Mouse (Mus musculus) spleen, postnatal 10 days (tissue): Measurements from ENCODE around the gene Necab3.

Experiments used
- DNase-seq, 2 experiments: peaks; one replicate each; pipeline ENCODE4 v3.0.0; 2021 to 2022; ENCODE audit warnings: low spot score in 2 of 2

Gene Necab3

DNA sequence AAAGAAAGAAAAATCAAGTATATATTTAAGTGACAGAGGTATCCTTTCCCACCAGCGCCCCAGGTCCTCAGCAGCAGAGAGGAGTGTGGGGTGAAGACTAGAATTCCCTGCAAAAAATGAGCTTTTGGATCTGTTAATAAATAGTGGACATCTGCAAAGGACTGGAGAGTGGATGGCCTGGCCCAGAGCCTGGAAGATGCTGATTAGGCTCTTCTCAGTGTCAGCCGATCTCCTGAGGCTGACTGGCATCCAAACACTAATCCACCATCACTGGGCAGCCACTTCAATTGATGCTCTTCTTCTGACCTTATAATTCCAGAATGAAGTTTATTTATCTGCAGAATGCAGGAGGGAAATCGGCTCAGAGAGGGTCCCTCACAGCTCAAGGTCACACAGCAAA lies 14.3 kb upstream of the Necab3 start:
- DNase-seq = no peak

DNA sequence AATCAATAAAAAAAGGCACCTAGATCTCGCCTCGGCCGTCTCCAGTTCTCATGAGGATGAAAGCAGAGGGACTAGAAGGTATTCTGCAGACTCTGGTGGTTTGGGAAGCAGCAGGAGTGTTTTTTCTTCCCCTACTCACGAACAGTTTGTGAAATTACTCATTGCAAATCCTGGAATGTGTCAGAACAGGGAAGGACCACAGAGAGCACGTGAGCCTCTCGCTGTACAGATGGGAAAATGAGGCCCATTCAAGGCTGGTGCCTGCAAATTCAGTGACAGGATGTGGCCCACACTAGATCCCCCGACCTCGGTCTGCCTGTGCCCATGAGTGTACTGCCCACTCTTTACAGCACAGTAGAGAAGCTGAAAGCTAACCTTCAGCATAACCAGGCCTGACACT lies 13.3 kb upstream of the Necab3 start:
- no peak for DNase-seq

DNA sequence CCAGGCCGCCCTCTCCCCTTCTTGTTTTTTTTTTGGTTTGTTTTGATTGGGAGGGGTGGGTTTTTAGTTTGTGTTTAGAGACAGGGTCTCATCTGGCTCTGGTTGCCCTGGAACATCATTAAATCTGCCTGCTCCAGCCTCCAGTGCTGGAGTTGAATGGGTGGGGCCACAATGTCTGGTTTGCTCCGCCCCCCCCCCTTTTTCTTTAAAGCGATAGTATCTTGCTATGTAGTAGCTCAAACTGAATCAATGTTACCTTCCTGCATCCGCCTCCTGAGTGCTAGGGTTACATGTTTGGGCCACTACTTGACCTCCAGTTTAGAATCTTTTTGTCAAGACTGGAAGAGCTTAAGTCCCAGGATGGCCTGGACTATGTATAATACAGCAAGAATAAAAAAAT lies 12.6 kb upstream of the Necab3 start:
- DNase-seq = no peak

DNA sequence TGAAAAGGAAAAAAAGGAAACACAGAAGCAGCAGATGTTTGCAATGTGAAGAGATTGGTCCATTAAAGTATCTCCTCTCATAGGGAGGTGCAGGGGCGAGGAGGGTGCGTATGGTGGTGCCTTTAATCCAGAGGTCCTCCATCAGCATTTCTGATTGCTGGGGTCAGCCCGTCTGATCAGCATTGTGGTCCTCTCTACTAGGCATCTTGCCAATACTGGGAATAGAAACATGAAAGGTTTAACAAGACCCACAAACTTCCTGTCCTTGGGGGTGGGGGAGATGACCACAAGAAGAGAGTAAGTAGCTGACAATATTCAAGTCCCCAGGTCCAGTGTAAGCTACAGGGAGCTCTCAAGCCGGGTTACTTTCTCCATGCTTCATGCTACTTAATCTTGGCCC lies 12.0 kb upstream of the Necab3 start:
- no peak for DNase-seq

DNA sequence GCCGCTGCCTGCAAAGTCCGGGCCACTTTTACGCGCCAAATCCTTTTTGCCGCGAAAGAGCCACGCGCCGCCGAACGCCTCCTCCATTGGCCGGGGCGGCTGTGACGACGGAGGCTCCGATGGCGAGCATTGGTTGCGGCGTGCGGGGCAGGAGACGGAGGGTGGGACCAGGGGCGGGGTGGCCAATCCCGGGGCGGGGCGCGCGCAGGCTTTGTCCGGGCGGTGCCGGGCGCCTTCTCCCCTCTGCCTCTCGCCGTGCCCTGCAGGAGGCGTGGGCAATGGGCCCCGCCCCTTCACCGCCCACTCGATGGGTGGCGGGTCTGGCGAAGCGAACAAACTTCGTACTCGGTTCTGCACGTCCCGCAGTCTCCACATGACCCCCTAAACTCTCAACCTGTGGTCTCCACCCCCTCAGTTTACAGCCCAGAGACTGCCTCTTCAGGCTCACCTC lies 11.2 kb upstream of the Necab3 start, which contains the start of gene E2f1:
E2f1 (minus strand) TSS at position 57 of the 451 bp plus-strand sequence.
- DNase-seq = peak; percentile 89 to 97

DNA sequence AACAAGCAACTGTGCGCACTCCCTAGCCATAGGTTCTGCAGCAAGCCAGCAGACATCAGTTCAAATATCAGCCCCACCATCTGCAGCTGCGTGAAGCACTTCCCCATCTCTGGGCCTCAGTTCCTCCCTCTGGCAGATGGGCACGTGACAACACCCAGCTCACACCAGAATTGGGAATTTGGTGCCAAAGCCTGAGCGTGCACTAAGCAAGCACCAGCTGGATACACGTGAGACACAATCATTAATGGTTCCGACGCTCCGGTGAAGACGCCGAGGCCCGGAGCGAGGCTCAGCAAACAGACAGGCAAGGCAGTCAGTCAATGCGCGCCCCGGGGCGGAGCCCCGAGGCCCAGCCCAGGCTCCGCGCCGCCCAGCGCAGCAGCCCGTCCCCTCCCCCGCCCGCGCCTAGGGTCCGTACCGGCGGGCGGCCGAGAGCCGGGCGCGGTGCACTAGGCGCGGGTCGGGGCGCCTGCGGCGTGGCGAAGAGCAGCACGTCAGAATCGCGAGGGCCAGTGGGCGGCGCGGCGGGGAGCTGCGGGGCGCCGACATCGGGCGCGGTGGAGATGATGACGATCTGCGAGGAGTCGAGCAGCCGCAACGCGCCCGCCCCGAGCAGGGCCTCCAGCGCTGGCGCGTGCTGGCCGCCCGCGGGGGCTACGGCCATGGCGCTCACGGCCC lies 10.5 kb upstream of the Necab3 start:
- DNase-seq = peak; percentile 81 to 83

DNA sequence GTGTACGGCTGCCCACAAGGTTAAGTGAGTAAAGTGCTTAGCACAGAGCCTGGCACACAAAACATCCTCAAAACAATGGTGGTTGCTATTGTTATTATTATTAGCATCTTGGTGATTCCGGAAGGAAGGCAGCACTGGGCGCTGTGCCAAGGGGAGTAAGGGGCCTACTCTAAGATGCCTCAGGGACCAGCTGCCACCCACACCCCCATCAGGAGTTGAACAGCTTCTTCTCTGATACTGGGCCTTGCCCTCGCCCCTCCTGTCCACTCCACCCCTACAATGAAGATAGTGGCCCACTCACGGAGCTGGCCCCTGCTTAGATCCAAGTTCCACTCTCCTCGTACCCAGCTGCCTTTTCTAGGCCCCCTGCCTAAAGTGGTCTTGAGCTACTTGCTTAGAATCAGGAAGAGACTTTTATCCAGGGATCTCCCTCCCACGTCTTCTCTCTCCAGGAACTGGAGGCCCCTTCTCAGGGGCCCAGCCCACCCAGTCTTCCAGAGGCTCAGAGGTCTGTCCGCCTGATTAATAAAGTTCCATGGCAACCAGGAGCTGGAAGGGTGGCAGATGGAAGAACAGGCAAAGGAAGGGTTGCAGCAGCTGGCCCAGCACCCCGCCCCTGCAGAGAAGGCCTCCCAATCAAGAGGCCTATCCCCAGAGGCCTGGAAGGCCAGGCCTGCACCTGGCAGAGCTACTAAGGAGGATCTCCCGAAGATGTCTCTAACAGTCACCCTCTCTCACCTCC lies 9.8 kb upstream of the Necab3 start:
- DNase-seq = peak in 1 of 2 experiments; percentile 47

DNA sequence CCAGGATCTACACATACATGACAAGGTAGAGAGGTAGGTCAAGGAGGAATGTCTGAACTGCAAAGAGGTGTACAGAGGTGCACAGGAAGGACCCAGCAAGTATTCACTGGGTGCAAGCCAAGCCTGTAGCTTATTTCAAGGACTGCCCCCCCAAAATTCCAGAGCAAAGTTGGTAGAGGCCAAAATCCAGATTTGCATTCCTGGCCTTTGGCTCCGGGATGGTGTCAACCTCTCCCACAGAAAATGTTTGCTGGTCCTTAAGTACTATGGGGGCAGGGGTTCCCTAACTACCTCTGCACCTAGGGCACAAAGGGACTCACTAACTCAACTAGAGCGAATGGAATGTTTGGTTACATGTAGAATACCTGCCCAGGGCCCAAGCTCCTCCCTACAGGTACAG lies 9.1 kb upstream of the Necab3 start:
- DNase-seq = no peak

DNA sequence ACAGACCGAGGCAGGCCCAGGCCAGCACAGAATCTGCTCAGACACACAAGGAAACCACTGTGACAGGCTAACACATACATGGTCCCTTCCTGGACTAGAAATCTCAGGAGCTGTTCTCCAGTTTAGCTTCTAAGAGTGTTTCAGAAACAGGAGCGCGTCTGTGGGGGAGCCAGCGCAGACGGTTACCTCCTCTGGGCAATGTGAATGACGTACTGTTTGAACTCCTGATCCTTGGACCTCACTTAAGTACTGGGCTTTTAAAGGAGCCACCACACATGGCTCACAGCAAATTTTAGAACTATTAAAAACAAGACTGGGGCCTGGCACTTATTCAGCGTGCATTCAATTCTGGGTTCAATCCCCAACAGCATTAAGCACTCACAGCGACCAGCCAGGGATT lies 8.0 kb upstream of the Necab3 start:
- no peak for DNase-seq

DNA sequence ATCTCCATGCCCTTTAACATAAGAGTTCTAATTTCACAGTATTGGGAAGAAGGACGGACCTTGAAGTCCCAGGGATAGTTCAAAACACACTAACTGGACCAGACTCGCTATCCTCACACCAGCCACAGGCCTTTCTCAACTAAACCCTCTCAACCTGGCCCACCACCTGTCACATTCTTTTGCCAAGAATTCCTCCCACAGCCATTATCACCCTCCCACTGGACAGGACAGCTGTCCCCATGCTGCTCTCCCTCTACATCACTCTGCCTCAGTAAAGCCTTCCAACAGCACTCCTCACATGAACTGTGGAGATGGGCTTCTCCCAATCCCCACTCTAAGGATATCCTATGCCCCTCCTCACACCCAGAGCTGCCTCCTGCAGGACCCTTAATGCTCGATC lies 6.9 kb upstream of the Necab3 start:
- no peak for DNase-seq

DNA sequence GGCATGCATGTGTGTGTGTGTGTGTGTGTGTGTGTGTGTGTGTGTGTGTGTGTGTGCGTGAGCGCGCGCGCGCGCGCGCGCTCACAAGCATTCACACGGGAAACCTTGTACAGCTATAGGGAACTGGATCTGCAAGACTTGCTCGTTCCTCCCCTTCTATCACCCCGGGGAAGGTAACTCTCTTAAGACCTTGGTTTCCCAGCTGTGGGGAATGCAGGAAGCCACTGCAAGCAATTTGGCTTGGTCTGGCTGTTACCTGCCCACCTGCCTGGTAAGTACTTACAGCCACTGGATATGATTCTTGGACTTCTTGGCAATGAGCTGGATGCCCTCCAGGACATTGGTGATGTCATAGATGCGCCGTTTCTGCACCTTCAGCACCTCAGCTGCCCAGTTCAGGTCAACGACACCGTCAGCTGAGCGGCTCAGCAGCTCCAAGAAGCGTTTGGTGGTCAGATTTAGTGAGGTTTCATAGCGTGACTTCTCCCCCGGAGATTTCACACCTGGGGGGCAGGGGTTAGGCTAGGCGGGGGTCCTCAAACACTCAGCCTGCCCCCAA lies 5.0 kb upstream of the Necab3 start:
- DNase-seq = no peak

DNA sequence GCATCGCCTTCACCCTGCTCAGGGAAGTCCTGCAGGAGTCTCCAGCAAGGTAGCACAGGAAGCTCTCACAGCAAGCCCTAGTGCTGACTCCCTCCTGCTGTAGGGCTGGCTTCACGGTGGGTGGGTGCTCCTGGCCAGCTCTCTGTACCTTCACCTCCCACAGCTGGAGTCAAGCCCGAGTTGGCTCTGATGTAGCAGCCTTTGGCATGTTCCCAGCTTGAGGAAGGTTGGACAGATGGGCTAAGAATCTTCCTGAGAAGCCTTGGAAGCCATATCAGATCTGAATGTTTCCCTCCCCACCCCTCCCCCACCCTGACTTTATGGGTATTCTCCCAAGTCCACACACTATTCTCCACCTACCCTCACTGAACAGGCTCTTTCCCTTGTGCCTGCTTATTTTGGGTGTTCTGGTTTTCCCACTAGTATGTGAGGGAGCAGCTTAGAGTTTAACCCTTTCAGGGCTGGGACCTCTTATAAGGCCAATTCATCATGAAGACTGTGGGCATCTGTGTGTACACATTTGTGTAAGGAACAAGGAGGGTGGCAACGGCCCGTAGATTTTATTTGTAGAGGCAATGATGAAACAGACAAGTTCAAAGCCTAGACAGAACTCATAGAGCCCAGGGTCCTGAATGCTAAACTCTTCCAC lies 1.4 kb downstream of the Necab3 start:
- DNase-seq = no peak

DNA sequence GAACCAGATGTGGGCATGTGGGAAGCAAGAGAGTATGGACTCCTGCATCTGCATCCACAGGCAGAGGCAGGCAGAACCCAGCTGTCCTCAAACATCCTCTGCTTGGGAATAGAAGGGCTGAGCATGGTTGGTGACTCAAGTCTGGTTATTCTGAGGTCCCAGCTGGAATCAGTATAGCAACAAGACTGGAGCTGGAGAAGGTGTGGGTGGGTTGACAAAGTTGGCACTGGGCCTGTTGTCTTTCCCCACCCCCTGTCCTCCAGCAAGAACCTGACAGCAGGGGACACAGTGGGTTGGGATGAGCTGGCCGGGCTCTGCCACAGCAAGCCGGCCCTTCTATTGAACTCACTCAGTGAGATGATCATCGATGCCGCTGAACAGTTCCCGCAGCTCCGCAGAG lies 3.5 kb downstream of the Necab3 start:
- no peak for DNase-seq

DNA sequence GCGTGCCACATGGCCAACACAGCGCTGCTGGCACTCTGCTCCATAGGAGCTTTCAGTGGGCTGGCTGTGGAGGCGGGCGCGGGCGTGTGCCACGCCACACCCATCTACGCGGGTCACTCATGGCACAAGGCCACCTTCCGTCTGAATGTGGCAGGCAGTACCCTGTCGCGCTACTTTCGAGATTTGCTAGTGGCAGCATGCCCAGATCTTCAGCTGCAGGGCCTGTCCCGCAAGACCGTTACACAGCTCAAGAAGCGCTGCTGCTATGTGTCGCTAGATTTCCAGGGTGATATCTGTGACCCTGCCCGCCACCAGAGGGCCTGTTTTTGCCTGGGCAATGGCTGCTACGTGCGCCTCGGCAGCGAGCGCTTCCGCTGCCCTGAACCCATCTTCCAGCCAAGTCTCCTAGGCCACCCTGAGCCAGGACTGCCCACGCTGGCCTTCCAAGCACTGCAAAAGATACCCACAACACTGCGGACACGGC lies 6.2 kb downstream of the Necab3 start:
- DNase-seq = peak; percentile 54 to 82

DNA sequence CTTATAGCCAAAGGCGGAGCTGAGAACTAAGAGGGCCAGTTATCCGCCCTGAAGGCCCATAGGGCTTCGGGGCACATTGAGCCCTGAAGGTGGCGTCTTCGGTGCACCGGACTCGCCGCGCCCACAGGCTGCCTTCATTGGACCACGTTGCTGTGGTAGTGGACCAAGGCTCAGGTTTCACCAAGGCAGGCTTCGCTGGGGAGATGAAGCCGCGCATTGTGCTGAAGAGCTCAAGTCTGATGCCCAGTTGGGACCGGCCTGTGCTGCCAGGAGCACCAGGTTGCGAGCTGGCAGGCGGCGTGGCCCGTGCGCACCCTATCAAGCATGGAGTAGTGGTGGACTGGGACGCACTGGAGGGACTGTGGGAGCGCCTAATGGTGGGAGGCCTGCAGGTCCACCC lies 6.8 kb downstream of the Necab3 start:
- DNase-seq = no peak

DNA sequence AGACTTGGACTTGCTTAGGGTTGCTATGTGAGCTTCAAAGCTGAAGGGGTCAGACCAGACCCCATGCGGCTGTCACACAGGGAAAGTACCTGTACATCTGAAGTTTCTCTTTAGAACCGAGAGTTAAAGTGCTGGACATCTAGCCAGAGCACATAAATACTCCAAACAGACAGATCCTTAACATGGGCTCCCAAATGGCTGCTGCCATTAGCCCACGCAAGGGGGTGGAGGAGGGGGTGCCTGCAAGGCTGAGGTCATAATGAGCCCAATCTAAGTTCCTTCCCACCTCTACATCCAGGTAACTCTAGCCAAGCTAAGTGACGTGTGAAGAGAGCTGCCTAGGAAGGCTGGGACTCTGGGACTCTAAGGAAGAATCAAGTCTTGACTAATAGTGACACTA lies 7.2 kb downstream of the Necab3 start, which contains the start of gene Actl10:
Actl10 (plus strand) TSS at position 301 of the 400 bp plus-strand sequence.
- no peak for DNase-seq

DNA sequence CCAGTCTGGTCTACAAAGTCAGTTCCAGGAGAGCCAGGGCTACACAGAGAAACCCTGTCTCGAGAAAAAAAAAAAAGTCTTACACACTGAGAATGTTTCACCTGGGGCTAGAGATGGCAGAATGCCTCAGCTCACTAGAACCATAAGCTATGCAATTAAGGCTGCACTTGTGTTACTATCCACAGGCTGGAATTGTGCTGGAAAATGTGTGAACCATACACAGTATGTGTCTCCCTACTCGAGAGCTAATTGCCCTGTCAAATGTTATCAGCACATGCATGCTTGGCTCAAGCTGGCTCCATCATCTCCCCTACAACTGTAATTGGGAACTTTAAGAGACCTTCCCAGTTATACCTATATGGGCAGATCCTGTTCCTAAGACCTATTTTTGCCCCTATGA lies 7.8 kb downstream of the Necab3 start:
- no peak for DNase-seq

DNA sequence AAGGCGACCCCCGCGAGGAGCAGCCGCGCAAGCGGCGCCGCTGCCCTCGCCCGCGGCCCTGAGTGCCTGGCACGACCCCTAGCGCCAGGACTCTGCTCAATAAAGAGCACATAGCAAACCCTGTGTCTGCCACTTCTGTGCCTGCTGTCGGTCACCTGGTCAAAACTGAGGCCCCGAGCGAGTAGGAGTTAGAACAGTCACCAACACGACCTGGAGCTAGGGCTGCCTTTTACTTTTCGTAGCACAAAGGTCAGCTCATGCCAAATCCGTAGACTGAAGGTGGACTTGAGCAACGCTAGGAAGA lies 8.9 kb downstream of the Necab3 start:
- no peak for DNase-seq

DNA sequence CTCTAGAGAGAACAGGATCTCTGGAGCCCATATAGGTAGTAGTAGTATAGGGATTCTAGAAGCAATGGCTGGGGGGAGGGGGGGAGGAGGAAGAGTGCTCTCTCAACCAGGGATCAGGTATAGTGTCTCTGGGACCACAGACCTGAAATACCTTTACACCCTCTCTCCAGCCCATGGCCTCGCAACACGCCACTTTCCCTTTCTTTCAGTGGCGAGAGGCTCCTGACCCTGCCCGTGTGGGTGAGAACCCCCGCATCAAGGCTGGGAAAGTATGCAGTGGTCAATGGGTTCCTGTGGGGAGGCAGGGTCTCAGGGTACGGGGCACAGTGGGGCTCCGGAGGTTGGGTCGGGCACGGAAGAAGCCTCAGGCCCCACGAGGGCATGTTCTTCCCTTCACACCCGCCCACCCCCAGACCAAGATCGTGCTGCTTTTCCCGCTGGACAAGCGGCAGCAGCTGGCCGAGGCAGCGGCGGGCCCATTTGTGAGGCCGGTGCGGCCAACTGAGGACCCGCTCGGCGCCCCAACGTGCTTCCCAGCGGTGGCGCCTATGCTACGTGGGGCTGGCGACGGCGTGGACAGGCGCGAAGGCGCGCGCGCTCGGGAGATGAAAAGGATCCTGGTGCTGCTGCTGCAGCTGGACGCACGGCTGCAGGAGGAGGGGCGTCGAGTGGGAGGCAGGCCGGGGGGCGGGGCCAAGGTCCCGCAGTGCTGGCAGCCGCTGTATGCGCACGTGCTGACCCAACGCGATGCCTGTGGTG lies 9.4 kb downstream of the Necab3 start:
- DNase-seq = peak in 1 of 2 experiments; percentile 69

DNA sequence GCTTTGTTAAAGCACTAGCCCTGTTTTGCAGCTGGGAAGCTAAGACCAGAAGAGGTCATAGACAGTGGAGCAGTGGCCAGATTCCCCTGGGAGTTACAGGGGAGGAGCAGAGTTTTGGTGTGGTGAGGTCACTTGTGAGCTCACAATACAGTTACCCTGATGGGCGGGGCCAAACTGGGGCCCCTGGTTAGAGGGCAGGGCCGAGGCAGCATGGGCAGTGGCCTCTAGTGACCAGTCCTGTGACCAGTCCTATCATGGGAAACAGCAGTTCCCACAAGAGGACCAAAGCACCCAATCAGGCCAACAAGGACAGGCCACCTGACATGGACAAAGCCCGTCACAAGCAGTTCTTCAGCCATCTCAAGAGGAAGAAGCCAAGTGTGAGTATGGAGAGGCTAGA lies 10.0 kb downstream of the Necab3 start:
- peak in 1 of 2 experiments; percentile 39 for DNase-seq

DNA sequence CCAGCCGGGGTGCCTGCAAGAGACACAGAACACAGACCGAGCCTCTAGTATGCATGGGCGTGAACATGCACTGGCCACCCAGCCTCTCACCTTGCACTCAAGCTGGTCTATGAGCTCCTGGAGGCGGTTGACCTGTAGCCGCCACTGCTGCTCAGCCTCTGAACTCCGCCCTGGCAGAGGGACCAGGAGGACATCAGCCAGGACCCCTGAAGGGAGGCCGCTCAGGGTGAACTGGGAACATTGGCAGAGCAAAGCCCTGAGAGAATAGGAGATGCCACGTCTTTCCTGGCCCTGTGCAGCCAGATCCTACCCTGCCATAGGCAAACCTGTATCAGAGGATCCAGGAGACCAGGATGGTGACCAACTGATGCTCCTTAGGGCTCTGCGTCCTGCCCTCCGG lies 12.0 kb downstream of the Necab3 start, which contains the start of gene 1700003F12Rik:
1700003F12Rik (plus strand) TSS at position 375 of the 400 bp plus-strand sequence.
- no peak for DNase-seq
